Mouse (Mus musculus): Measurements from ENCODE around the gene Cda.

The Cda gene

DNA sequence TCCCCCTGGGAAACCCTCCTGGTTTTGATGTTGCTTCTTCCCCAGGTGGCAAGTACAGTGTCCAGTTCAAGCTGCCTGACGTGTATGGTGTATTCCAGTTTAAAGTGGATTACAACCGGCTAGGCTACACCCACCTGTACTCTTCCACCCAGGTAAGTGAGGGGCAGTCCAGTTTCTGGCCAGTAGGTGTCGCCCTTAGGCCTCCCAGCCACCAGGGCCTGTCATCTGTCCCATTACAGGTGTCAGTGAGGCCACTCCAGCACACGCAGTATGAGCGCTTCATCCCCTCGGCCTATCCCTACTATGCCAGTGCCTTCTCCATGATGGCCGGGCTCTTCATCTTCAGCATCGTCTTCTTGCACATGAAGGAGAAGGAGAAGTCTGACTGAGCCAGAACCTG is 56.2 kb downstream of the Cda start:
- in situ Hi-C loops (cut with MboI, MseI) = no loop called here

DNA sequence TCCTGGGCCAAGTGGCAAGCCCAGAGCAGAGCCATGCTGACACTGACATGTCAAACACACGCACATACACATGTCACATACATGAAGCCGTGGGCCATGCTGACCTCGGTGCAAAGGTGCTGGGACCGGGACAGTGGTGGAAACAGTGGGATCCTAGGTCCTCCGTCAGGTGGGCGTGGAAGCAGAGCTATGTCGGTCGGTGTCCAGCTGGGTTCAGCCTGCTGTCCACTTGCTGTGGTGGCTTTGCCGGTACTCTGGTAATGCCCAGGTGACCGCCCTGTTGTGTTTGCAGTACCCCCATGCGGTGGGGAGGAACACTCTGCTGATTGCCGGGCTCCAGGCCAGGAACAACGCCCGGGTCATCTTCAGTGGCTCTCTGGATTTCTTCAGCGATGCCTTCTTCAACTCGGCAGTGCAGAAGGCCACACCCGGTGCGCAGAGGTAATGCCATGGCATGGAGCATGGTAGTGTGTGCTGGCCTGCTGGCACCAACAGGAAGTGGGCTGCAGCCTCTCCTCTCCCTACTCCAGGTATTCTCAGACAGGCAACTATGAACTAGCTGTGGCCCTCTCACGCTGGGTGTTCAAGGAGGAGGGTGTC is 57.4 kb downstream of the Cda start:
- in situ Hi-C loops (cut with MboI, MseI) = no loop called here

DNA sequence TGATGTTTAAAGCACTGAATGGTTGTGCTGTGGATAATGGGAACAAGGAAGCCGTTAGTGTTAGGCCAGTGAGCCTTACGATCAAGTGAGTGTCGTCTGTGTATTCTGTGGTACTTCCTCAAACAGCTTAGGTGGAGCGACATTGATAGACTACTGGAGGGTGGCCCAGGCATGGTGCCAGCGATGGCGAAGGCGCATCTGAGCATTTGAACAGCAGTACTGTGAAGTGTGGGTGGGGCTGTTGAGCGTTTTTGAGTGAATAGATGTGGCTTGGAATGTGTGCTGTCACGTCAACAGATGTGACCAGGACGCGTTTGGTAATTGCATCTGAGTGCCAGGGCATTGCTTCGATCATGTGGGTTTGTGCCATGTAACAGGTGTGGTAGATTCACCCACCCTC is 60.1 kb downstream of the Cda start:
- in situ Hi-C loops (cut with MboI, MseI) = no loop called here

DNA sequence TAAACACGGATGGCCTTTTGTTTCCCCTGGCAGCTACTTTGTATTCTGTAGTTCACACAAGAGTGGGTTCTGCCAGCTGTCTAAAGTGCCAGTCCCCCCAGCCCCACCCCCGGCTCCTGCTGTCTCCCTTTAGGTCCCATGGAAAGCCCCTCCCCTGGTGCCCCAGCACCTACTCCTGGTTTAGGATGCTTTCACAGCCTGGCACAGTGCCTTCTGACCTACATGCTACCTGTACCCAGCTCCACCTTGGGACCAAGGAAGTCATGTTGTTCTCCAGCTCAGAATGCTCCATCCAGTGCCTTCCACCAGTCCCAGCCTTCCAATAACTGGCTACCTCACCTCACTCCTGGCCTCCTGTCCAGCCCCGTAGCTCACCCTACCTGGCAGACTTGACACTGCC is 60.8 kb downstream of the Cda start:
- in situ Hi-C loops (cut with MboI, MseI) = no loop called here

DNA sequence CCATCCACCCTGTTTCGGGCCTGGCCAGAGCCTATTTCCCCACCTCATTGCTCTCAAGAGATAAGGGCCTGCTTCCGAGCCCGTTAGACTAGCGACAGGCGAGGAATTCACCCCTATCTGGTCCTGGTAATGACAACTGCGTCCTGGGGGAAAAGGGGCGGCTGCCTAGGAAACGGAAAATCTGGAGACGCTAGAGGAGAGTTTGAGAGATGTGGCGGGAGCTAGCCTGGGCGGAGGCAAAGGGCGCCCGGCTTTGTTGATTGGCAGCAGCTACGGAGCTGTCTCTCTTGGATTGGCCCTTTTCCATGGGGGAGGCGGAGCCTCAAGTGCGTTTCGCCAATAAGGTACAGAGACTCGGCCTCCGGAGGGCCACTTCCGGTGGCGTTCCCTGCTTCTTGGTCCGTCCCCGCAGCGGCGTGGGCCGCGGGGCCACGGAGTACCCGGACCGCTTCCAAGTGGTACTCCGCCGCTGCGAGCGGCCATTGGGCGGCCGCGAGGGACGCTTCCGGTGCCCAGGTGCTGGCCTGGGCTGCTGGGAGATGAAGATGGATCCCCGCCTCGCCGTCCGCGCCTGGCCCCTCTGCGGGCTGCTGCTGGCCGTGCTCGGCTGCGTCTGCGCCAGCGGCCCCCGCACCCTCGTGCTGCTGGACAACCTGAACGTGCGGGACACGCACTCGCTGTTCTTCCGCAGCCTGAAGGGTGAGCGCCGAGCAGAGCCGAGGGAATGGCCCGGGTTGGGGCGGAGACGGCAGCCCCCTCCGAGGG is 63.3 kb downstream of the Cda start, which contains the start of gene Ddost:
Gene Ddost, plus strand, starts transcription at position 391 of the 765 bp plus-strand sequence.
- in situ Hi-C loops (cut with MboI, MseI) = loop anchor here (5.0 kb wide), 1 partner anchor 312 kb away; the partner anchor contains the start of gene Eif4g3

DNA sequence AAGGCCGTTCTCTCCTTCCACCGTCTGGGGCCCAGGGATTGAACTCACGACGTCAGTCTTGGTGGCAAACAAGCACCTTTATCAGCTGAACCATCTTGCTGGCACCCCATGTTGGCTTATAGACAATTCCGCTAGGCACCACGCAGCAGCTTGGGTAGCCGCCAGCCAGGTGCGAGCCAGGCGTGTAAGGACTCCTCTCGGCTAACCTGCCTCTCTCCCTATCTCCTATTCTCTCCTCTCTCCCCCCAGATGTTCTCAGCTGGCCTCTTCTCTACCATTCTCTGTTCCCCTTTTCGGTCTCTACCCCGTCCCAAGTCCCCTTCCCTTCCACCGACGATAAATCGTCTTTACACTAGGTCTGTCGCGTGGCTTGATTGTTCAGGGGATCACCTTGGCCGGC is 64.0 kb downstream of the Cda start:
- in situ Hi-C loops (cut with MboI, MseI) = loop anchor here (5.0 kb wide), 1 partner anchor 311 kb away; the partner anchor contains the start of gene Eif4g3

DNA sequence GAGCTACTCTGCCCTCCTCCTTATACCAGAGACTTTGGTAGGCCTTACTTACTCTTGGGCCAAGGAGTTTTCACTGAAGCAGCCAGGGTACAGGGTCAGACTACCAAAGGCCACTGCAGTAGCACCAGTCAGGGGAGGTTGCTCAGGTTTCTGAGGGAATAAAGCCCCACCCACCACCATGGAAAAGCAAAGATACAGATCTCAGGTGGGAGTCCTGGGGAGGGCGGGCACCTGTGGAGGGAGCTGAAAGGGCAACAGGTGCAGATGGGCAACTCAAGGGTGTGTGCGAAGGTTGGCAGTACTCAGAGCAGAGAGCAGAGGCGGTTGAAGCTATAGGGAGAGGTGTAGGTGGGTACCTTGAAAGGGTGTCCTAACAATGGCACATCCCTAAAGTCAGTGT is 64.8 kb downstream of the Cda start:
- in situ Hi-C loops (cut with MboI, MseI) = loop anchor here (5.0 kb wide), 1 partner anchor 311 kb away; the partner anchor contains the start of gene Eif4g3

DNA sequence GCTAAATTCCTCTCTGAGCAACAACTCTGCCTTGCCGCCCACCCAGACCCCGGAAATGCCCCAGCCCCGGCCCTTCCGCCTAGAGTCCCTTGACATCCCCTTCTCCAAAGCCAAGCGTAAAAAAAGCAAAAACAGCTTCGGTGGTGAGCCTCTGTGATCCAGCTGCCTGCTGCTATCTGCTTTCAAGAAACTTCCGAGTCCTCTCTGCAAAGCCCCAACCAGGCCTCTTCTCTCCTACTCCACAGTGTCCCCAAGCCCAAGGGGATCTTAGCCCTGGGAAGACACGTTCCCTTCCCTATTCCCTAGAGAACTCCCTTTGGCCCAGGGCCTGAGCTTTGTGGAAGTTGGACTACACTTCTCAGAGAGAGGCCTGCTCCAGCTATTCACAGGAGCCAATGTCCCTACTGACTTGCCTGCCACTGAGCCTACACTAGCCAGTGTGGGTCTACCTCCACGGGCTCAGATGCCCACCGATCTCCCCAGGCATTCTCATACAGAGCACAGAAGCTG is 66.5 kb downstream of the Cda start:
- in situ Hi-C loops (cut with MboI, MseI) = loop anchor here (5.0 kb wide), 1 partner anchor 309 kb away; the partner anchor contains the start of gene Eif4g3

DNA sequence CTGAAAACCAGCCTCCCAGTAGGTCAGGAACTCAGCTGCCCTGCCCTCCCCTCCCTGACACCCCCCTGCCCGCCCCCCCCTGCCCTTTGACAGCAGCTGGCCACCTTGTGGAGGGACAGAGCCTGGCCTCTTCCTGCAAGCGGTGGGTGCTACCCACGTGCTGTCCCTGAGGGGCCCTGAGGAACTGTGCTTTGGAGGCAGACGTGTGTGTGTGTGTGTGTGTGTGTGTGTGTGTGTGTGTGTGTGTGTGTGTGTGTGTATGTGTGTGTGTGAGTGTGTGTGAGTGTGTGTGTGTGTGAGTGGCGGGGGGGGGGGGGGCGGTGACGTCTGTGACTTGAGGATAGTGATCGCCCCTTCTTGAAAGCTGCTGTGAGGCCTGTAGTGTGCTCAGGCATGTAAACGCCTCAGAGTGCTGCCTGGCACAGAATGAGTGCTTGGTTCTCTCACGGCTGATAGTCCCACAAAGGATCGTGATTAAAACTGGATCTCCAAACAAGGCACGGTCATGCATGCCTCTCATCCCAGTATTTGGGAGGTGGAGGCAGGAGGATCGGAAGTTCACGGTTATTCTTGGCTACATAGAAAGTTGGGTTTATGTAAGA is 73.7 kb downstream of the Cda start:
- in situ Hi-C loops (cut with MboI, MseI) = no loop called here

DNA sequence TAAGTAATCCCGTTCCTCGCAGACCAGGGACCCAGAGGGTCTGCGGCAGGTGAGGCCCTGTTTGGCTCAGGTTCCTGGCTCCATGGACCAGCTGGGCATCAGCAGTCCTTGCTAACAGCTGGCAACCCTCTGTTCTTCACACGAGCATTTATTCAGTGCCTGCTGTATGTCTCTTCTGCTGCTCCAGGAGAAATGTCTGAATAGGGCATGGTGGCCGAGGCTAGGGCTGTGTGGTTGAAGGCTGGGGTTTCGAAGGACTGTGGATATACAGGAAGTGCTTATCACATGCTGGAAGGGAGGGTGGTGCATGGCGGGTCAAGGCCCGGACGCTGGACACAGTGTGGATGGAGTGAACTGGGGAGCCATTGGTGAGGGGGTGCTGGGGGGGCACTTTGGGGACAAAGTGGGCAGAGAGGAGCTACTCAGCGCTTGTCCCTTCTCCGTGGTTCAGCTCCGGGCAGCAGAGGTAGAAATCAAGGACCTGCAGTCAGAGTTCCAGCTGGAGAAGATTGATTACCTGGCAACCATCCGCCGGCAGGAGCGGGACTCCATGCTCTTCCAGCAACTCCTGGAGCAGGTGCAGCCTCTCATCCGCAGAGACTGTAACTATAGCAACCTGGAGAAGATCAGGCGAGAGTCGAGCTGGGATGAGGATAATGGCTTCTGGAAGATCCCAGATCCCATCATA is 74.4 kb downstream of the Cda start:
- in situ Hi-C loops (cut with MboI, MseI) = no loop called here

DNA sequence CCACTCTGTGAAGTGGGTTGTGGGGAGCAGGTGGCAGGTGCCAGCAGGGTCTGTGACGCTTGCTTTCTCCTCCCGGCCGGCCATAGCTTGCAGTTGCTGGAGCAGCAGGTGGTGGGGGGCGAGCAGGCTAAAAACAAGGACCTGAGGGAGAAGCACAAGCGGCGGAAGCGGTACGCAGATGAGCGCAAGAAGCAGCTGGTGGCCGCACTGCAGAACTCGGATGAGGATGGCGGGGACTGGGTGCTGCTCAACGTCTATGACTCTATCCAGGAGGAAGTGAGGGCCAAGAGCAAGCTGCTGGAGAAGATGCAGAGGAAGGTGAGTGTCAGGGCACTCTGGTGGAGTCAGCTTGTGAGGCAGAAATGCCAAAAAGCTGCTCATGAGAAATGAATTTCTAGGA is 75.8 kb downstream of the Cda start:
- in situ Hi-C loops (cut with MboI, MseI) = no loop called here

DNA sequence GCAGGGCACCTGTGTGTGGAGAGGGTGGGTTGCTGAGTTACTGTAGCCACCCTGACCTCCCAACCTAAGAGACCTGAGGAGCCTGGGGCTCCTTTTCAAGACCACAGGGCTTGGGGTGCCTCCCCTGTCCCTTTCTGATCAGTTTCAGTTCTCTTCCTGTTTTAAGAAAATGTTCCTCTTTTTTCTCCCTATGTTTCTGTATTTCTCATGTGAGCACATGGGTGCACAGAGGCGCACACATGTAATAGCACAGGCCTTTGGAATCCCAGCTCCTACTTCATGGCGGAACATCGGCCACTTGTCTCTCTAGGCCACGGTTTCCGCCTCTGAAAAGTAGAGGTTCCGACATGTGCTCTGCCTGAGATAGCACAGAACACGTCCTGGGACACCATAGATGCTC is 79.1 kb downstream of the Cda start:
- in situ Hi-C loops (cut with MboI, MseI) = no loop called here

Data from regulatory T cell (primary cell).